Mouse (Mus musculus): ENCODE measurements around the gene Irak1bp1.

Irak1bp1 gene

GRCm38 (mm10) chr9:82877078-82877477 is 47.7 kb downstream of the Irak1bp1 start:
- no peak for DNase-seq (ENCODE audit: low spot score)

- DNase-seq (ENCODE audit: low spot score) = no peak
Observed at GRCm38 (mm10) chr9:82884177-82884576, 54.8 kb downstream of the Irak1bp1 start.

GRCm38 (mm10) chr9:82888645-82889044 is 59.3 kb downstream of the Irak1bp1 start:
- no peak for DNase-seq (ENCODE audit: low spot score)

All from testis, postnatal 10 days (tissue).